Mouse (Mus musculus) B cell, adult 67 days (primary cell): ENCODE measurements around the gene Ankrd33. TPM values are rescaled to one million over a fixed set of nuclear protein-coding genes. Genes with fewer than 3 reads are reported as not detected.

ENCODE experiments used
- total RNA-seq, 2 experiments: library from RNA; stranded (reverse); gene quantifications; 4 replicates each; pipeline ENCODE4 v1.2.4; 2023

Gene Ankrd33
- not detected for total RNA-seq

GRCm38 (mm10) chr15:101115511-101116110, at the start of gene Ankrd33:
Gene Ankrd33 (plus strand): TSS chr15:101115755.

DNA sequence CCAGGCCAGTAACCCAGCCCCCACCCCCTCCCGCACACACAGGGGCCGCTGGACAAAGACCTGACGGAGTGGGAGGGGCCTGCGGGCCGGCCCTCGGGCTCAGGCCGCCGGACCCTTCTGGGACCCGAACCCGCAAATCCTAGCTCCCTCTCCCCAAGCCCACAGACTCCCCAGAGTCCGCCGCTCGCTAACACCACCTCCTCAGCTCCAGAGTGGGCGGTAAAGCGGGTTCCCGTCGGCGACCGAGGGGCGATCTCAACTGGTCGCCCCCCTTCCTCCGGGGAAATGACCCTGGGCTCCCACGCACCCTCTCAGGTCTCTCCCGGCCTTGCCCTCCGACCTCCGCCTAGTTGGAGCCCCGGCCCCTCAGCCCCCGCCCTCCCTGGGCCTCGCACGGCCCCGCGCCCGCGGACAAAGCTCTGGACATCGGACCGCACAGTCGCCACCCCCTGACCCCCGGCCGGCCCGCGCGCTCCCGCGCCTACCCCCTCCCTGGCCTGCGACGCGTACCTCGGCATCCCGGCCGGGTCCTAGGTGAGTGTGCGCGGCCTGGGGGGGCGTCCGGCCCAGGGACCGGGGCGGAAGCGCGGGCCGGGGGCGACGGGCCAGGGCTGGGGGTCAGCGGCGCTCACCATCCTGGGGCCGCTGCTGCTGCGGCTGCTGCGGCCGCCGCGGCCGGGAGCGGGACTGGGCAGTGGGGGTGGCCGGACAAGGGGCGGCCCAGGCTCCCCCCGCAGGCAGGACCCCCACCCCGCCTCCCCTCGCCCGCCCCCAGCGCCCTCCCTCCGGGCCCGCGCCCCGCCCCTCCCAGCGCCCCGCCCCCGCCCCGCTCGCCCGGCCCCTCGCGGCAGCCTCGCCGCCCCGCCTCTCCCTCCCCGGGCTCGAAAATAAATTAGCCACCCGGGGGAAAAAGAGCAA, 37.5 kb upstream of the Ankrd33 start, which contains the start of gene Fignl2:
TSS of gene Fignl2 (minus strand) at position 755 of the 918 bp plus-strand sequence.

DNA sequence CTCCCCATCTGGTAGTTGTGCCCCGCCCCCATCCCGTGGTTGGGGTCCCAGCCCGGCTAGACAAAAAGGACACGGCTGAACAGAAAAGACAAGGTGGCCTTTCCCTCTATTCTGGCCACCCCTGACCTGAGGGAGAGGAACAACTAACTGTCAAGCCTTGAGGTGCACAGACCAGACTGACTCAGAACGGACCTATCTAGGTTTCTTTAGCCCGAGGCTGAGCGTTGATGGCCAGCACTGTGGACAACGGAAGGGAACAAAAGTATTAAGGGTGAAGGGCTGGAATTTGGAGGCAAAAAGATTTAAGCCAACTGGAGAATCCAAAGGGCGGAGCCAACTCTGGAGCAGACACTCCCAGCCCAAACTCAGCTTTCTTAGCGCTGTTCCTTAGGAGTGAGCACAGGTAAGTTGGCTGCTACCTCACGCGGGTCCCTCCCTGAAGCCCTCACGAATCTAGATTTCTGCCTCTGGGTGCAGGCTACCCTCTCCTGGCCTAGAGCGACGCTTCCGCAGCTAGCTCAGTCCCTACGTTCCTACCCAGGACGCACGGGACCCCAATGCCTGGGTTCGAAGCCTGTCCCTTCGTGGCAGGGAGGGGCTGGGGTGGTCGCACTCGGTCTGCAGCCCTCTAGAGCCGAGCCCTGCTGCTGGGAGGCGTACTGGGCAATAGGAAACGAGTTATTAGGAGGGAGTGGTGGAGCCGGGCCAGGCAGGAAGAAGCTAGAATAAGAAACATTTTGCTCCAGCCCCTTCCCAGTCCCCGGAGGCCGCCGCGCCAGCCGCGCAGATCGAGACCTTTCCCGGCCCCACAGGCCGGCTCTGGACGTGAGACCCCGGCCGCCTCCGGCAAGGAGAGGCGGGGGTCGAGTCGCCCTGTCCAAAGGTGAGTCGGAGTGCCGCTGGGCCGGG, 12.9 kb downstream of the Ankrd33 start, which contains the start of gene Acvrl1:
TSS of gene Acvrl1 (plus strand) at position 342 of the 909 bp plus-strand sequence.

Other genes starting within 250 kb of the Ankrd33 start
- gene Scn8a, start 245.9 kb upstream of the Ankrd33 start, total RNA-seq, result 1 to 10 TPM; 1.4 to 3.0 TPM
- gene Gm47841, start 68.4 kb upstream of the Ankrd33 start, total RNA-seq, result not detected
- gene Fignl2, start 37.2 kb upstream of the Ankrd33 start, total RNA-seq, result not detected
- gene Acvrl1, start 12.8 kb downstream of the Ankrd33 start, total RNA-seq, result 1 to 10 TPM in 1 of 2 experiments, under 1 TPM in 1; 0.99 to 2.0 TPM
- gene Acvr1b, start 58.3 kb downstream of the Ankrd33 start, total RNA-seq, result 10 to 100 TPM; 22.8 to 30.3 TPM
- gene Grasp, start 108.4 kb downstream of the Ankrd33 start, total RNA-seq, result 10 to 100 TPM in 1 of 2 experiments, 1 to 10 TPM in 1; 5.9 to 13.9 TPM
- 100 to 1,000 TPM; 248 to 368 TPM for gene Nr4a1, start 138.5 kb downstream of the Ankrd33 start, total RNA-seq
- gene Atg101, start 168.5 kb downstream of the Ankrd33 start, total RNA-seq, result 10 to 100 TPM; 75.5 to 76.0 TPM
- 1 to 10 TPM in 1 of 2 experiments, not detected in 1; 1.0 TPM for gene 6030408B16Rik, start 177.5 kb downstream of the Ankrd33 start, total RNA-seq